Mouse (Mus musculus): ENCODE data around the gene Tmem86b. TPM values are rescaled to one million over a fixed set of nuclear protein-coding genes. Genes with fewer than 3 reads are reported as not detected.
"Not testable (repeated sequence)": the region's sequence is repeated elsewhere in the genome, so short reads cannot be mapped to it uniquely, and the experiment has no call there.

Gene Tmem86b
- polyA plus RNA-seq, 1 experiment = 36.2 TPM

GRCm38 (mm10) chr7:4603873-4604272 is 27.3 kb downstream of the Tmem86b start, which contains the start of gene Ptprh:
Gene Ptprh (minus strand): TSS chr7:4604041.
- Histone ChIP-seq H3K4me3 (replicated peaks; ENCODE audit: control insufficient read depth, low read depth, low read length) (no peak within 1 kb of the TSS), H3K27ac (ENCODE audit: control insufficient read depth, insufficient read depth, low read depth, low read length, poor library complexity) (no peak within 1 kb of the TSS), H3K4me1 (ENCODE audit: control insufficient read depth, insufficient read depth, low read length) (no peaks in the 10 kb centered on the region)
- no peak for TF ChIP-seq CTCF (IDR thresholded peaks at IDR 0.05; ENCODE audit: control insufficient read depth, insufficient read depth, low read length)
- 70% methylated on average over 6 of the region's 6 CpGs for WGBS

GRCm38 (mm10) chr7:4602969-4603368 is 28.3 kb downstream of the Tmem86b start:
- WGBS = 73% methylated on average over 6 of the region's 6 CpGs
- TF ChIP-seq POLR2A (IDR thresholded peaks at IDR 0.05; ENCODE audit: borderline replicate concordance, control insufficient read depth, low read depth, low read length) (no peak), CTCF (IDR thresholded peaks at IDR 0.05; ENCODE audit: control insufficient read depth, insufficient read depth, low read length) (no peak)
- H3K27ac ChIP-seq (ENCODE audit: control insufficient read depth, insufficient read depth, low read depth, low read length, poor library complexity) = no peak overlapping the region
- H3K4me1 ChIP-seq (ENCODE audit: control insufficient read depth, insufficient read depth, low read length) = no peaks in the 10 kb centered on the region
- H3K4me3 ChIP-seq (replicated peaks; ENCODE audit: control insufficient read depth, low read depth, low read length) = no peak overlapping the region

GRCm38 (mm10) chr7:4597046-4597445 is 34.2 kb downstream of the Tmem86b start:
- not testable (repeated sequence) for H3K27ac ChIP-seq (ENCODE audit: control insufficient read depth, insufficient read depth, low read depth, low read length, poor library complexity); H3K4me1 ChIP-seq (ENCODE audit: control insufficient read depth, insufficient read depth, low read length); H3K4me3 ChIP-seq (replicated peaks; ENCODE audit: control insufficient read depth, low read depth, low read length)
- WGBS = 28% methylated on average over 4 of the region's 4 CpGs

- 40% methylated on average over 3 of the region's 3 CpGs for WGBS
- not testable (repeated sequence) for H3K4me3 ChIP-seq (replicated peaks; ENCODE audit: control insufficient read depth, low read depth, low read length); H3K27ac ChIP-seq (ENCODE audit: control insufficient read depth, insufficient read depth, low read depth, low read length, poor library complexity); H3K4me1 ChIP-seq (ENCODE audit: control insufficient read depth, insufficient read depth, low read length)
Measured at GRCm38 (mm10) chr7:4581481-4581880, 49.7 kb downstream of the Tmem86b start.

Other genes starting within 250 kb of the Tmem86b start
- gene Gp6, start 233.7 kb downstream of the Tmem86b start, polyA plus RNA-seq (2011; ENCODE audit: insufficient read depth, insufficient read length, low replicate concordance, missing spikeins) = 5.6 and 19.0 TPM in 2 replicates
- gene Rdh13, start 185.8 kb downstream of the Tmem86b start, polyA plus RNA-seq (2011; ENCODE audit: insufficient read depth, insufficient read length, low replicate concordance, missing spikeins) = 3.6 and 6.9 TPM in 2 replicates
- gene Eps8l1, start 170.7 kb downstream of the Tmem86b start, polyA plus RNA-seq (2011; ENCODE audit: insufficient read depth, insufficient read length, low replicate concordance, missing spikeins) = 7.3 and 16.5 TPM in 2 replicates
- gene Ppp1r12c, start 129.7 kb downstream of the Tmem86b start, polyA plus RNA-seq (2011; ENCODE audit: insufficient read depth, insufficient read length, low replicate concordance, missing spikeins) = 163 and 340 TPM in 2 replicates
- gene Tnnt1, start 115.0 kb downstream of the Tmem86b start, polyA plus RNA-seq (2011; ENCODE audit: insufficient read depth, insufficient read length, low replicate concordance, missing spikeins) = 7.4 and 30.5 TPM in 2 replicates
- 4.9 and 25.9 TPM in 2 replicates for gene Tnni3, start 107.2 kb downstream of the Tmem86b start, polyA plus RNA-seq (2011; ENCODE audit: insufficient read depth, insufficient read length, low replicate concordance, missing spikeins)
- gene Dnaaf3, start 99.0 kb downstream of the Tmem86b start, polyA plus RNA-seq (2011; ENCODE audit: insufficient read depth, insufficient read length, low replicate concordance, missing spikeins) = 1.2 and 2.2 TPM in 2 replicates
- gene Syt5, start 83.9 kb downstream of the Tmem86b start, polyA plus RNA-seq (2011; ENCODE audit: insufficient read depth, insufficient read length, low replicate concordance, missing spikeins) = 0.74 TPM in 1 of 2 replicates, not detected in the other
- gene Ptprh, start 27.4 kb downstream of the Tmem86b start, polyA plus RNA-seq (2011; ENCODE audit: insufficient read depth, insufficient read length, low replicate concordance, missing spikeins) = not detected in 2 replicates
- 53.3 and 89.0 TPM in 2 replicates for gene Ppp6r1, start 27.6 kb upstream of the Tmem86b start, polyA plus RNA-seq (2011; ENCODE audit: insufficient read depth, insufficient read length, low replicate concordance, missing spikeins)
- gene Hspbp1, start 53.6 kb upstream of the Tmem86b start, polyA plus RNA-seq (2011; ENCODE audit: insufficient read depth, insufficient read length, low replicate concordance, missing spikeins) = 11.7 and 19.8 TPM in 2 replicates
- gene Brsk1, start 59.2 kb upstream of the Tmem86b start, polyA plus RNA-seq (2011; ENCODE audit: insufficient read depth, insufficient read length, low replicate concordance, missing spikeins) = 3.7 TPM in 1 of 2 replicates, not detected in the other
- gene Tmem150b, start 93.8 kb upstream of the Tmem86b start, polyA plus RNA-seq (2011; ENCODE audit: insufficient read depth, insufficient read length, low replicate concordance, missing spikeins) = 5.1 and 7.2 TPM in 2 replicates
- 98.4 and 144 TPM in 2 replicates for gene Kmt5c, start 108.7 kb upstream of the Tmem86b start, polyA plus RNA-seq (2011; ENCODE audit: insufficient read depth, insufficient read length, low replicate concordance, missing spikeins)
- 169 and 179 TPM in 2 replicates for gene Cox6b2, start 121.7 kb upstream of the Tmem86b start, polyA plus RNA-seq (2011; ENCODE audit: insufficient read depth, insufficient read length, low replicate concordance, missing spikeins)
- not detected in 2 replicates for gene Fam71e2, start 139.9 kb upstream of the Tmem86b start, polyA plus RNA-seq (2011; ENCODE audit: insufficient read depth, insufficient read length, low replicate concordance, missing spikeins)
- not detected in 2 replicates for gene Il11, start 151.4 kb upstream of the Tmem86b start, polyA plus RNA-seq (2011; ENCODE audit: insufficient read depth, insufficient read length, low replicate concordance, missing spikeins)
- gene Tmem190, start 151.5 kb upstream of the Tmem86b start, polyA plus RNA-seq (2011; ENCODE audit: insufficient read depth, insufficient read length, low replicate concordance, missing spikeins) = not detected in 2 replicates
- 3.9 and 12.0 TPM in 2 replicates for gene Tmem238, start 158.2 kb upstream of the Tmem86b start, polyA plus RNA-seq (2011; ENCODE audit: insufficient read depth, insufficient read length, low replicate concordance, missing spikeins)
- 441 and 887 TPM in 2 replicates for gene Rpl28, start 161.5 kb upstream of the Tmem86b start, polyA plus RNA-seq (2011; ENCODE audit: insufficient read depth, insufficient read length, low replicate concordance, missing spikeins)
- 367 and 488 TPM in 2 replicates for gene Ube2s, start 181.2 kb upstream of the Tmem86b start, polyA plus RNA-seq (2011; ENCODE audit: insufficient read depth, insufficient read length, low replicate concordance, missing spikeins)
- gene Shisa7, start 213.3 kb upstream of the Tmem86b start, polyA plus RNA-seq (2011; ENCODE audit: insufficient read depth, insufficient read length, low replicate concordance, missing spikeins) = 0.25 and 0.67 TPM in 2 replicates
- 3.9 and 12.4 TPM in 2 replicates for gene Isoc2b, start 238.8 kb upstream of the Tmem86b start, polyA plus RNA-seq (2011; ENCODE audit: insufficient read depth, insufficient read length, low replicate concordance, missing spikeins)
- 10.7 and 21.3 TPM in 2 replicates for gene Isoc2a, start 245.7 kb upstream of the Tmem86b start, polyA plus RNA-seq (2011; ENCODE audit: insufficient read depth, insufficient read length, low replicate concordance, missing spikeins)